Mouse (Mus musculus) myocyte (in vitro differentiated cells): ENCODE results near the gene Dynlt1b.
"Not testable (repeated sequence)": the region's sequence is repeated elsewhere in the genome, so short reads cannot be mapped to it uniquely, and the experiment has no call there.

Experiments
- E2F4 ChIP-seq: IDR thresholded peaks from one replicate; pipeline ENCODE4 v1.6.1; 2011; ENCODE audit warnings: mild to moderate bottlenecking, control low read depth, moderate library complexity; ENCODE audit not compliant: insufficient read depth
- MAX ChIP-seq: IDR thresholded peaks from one replicate; pipeline ENCODE4 v1.6.1; 2011; ENCODE audit warnings: low read depth, mild to moderate bottlenecking, control low read depth
- MYOD1 ChIP-seq, 3 experiments: IDR thresholded peaks; one replicate each; pipeline ENCODE4 v1.6.1; 2011; ENCODE audit warnings: control low read depth in 2 of 3, low read depth in 2 of 3, mild to moderate bottlenecking in 2 of 3, moderate library complexity in 1 of 3; ENCODE audit not compliant: insufficient read length in 2 of 3, control insufficient read depth in 1 of 3
- MYOG ChIP-seq, 3 experiments: IDR thresholded peaks; one replicate each; pipeline ENCODE4 v1.6.1; 2011; ENCODE audit warnings: control low read depth in 2 of 3, low read depth in 2 of 3, mild to moderate bottlenecking in 2 of 3; ENCODE audit not compliant: insufficient read length in 2 of 3, control insufficient read depth in 1 of 3, insufficient read depth in 1 of 3
- POLR2A ChIP-seq: IDR thresholded peaks from one replicate; pipeline ENCODE4 v1.6.1; 2011; ENCODE audit warnings: low read depth, mild to moderate bottlenecking, control low read depth, moderate library complexity; ENCODE audit not compliant: insufficient read length
- POLR2AphosphoS2 ChIP-seq: IDR thresholded peaks from one replicate; pipeline ENCODE4 v1.6.1; 2011; ENCODE audit warnings: low read depth, control low read depth; ENCODE audit not compliant: insufficient read length
- USF1 ChIP-seq: IDR thresholded peaks from one replicate; pipeline ENCODE4 v1.6.1; 2011; ENCODE audit warnings: low read depth, mild to moderate bottlenecking, control low read depth, moderate library complexity

- TF ChIP-seq USF1; POLR2A; E2F4; MYOG (IDR thresholded peaks at IDR 0.05; ENCODE audit: control insufficient read depth in 1 of 3, insufficient read depth in 1 of 3, insufficient read length in 2 of 3, low read depth in 2 of 3); MAX; MYOD1 (IDR thresholded peaks at IDR 0.05; ENCODE audit: control insufficient read depth in 1 of 3, insufficient read length in 2 of 3, low read depth in 2 of 3); POLR2AphosphoS2: not testable (repeated sequence)
Measured at GRCm38 (mm10) chr17:6426869-6427268, 3.0 kb upstream of the Dynlt1b start.
